Mouse (Mus musculus) erythroblast, embryonic 14.5 days (primary cell): ENCODE data around the gene Shb.

ENCODE experiments used
- GATA1 ChIP-seq: IDR thresholded peaks from 2 replicates; pipeline ENCODE4 v1.6.1; 2012; ENCODE audit warnings: low read length, inconsistent platforms, mixed read lengths
- TAL1 ChIP-seq: IDR thresholded peaks from 3 replicates; pipeline ENCODE4 v1.6.1; 2012; ENCODE audit warnings: low read length, inconsistent platforms, mixed read lengths

DNA sequence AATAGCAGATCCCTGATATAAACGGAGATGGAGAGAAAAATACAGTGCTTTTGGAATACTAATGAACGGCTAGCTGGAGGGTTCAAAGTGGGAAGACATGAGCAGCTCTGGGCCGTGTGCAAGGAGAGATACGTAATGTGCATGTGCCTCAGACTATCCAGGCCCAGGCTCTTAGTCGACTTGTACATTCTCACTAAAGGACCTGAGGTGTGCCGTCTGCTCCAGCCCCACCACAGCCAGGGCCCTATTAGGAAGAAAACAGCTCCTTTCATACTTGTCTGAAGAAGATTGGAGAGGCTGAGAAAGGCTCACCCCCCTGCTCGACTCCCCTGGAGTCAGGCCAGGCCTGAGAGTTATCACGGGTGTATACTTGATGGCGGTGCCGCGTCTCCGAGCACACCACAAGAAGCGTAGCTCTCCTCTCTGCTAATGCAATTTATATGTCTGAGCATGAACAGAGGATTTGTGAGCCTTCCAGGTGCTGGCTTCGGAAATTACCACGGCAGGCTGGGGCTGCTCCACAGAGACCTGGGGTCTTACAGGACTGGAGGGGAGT, 42.4 kb upstream of the Shb start:
- TF ChIP-seq GATA1 (no peak), TAL1 (no peak)
